Mouse (Mus musculus) embryonic facial prominence, embryonic 10.5 days (tissue): ENCODE data around the gene Atp9a. TPM values are rescaled to one million over a fixed set of nuclear protein-coding genes. Genes with fewer than 3 reads are reported as not detected.
A peak's percentile ranks its signal among the peaks of the same experiment; 100 is the strongest.
"Not testable (repeated sequence)": the region's sequence is repeated elsewhere in the genome, so short reads cannot be mapped to it uniquely, and the experiment has no call there.

Experiments used
- DNase-seq: peaks from one replicate; pipeline ENCODE4 v3.0.0-alpha.2; 2017; ENCODE audit warnings: low spot score
- H3K27ac ChIP-seq: fragments of 300-500 bp; sonication (generic); replicated peaks from 2 replicates; pipeline ENCODE4 v1.5.1; 2016; ENCODE audit warnings: mild to moderate bottlenecking
- H3K27me3 ChIP-seq: fragments of 300-500 bp; sonication (generic); replicated peaks from 2 replicates; pipeline ENCODE4 v1.6.1; 2016; ENCODE audit warnings: low read depth, mild to moderate bottlenecking; ENCODE audit not compliant: poor library complexity, severe bottlenecking
- H3K36me3 ChIP-seq: fragments of 300-500 bp; sonication (generic); replicated peaks from 2 replicates; pipeline ENCODE4 v1.6.1; 2016; ENCODE audit warnings: mild to moderate bottlenecking, moderate library complexity
- H3K4me1 ChIP-seq: fragments of 300-500 bp; sonication (generic); 2 replicates; pipeline ENCODE4 v1.6.1; 2016
- H3K4me3 ChIP-seq: fragments of 300-500 bp; sonication (generic); 2 replicates; pipeline ENCODE4 v1.5.1; 2016; ENCODE audit warnings: mild to moderate bottlenecking, moderate library complexity
- H3K9me3 ChIP-seq: fragments of 300-500 bp; sonication (generic); 2 replicates; pipeline ENCODE4 v1.6.1; 2016; ENCODE audit warnings: mild to moderate bottlenecking
- WGBS: fragments of 180-500 bp; shearing (Covaris S2); methylation state at CpG from one replicate; pipeline ENCODE4 v1.1.7; 2016; 5-methylcytosine and 5-hydroxymethylcytosine counted together
- polyA plus RNA-seq: library from polyadenylated mRNA; unstranded; fragments of >200 nt; fragmentation: Nextera tagmentation; extraction: Ambion mirVana; gene quantifications from 2 replicates; pipeline ENCODE4 v1.2.1, GENCODE M21; 2016

Atp9a gene
- polyA plus RNA-seq, 1 experiment from 2014 or later: 9.4 TPM

DNA sequence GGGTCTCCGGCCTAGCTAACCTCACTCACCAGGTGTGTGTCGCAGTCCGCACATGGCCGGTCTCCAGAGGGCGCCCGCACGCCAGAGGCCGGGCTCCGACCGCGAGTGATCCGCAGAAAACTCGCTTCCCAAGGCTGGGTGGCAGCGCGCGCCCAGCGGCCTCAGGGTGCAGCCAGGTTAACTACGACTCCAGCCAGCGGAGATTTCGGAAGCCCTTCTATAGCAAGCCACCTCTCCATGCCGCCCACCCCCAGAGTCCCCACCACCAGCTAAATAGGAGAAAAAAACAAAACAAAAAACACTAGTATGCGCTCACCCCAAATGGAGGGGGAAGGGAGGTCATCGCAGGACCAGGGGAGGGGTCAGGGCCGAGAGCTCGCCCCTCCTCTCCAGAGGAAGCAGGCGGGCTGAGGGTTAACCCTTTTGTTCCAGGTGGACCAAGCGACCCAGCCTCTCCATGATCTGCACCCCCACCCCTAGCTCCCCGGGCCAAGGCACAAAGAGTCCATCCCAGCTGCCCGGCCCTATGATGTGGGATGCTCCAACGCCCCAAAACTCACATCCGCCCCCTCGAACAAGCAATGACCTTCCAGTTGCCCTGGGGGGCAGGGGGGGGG is 23.0 kb upstream of the Atp9a start:
- peak overlapping the region; percentile 96 for H3K27ac ChIP-seq
- 0% methylated on average over 32 of the region's 32 CpGs for WGBS
- peak overlapping the region; percentile 91 for H3K4me3 ChIP-seq
- peaks cover 28% of the 10 kb centered on the region for H3K27me3 ChIP-seq
- 0 out of 2 replicates have a peak, but pooled peaks cover 5% of the 10 kb centered on the region for H3K36me3 ChIP-seq
- H3K9me3 ChIP-seq: no peaks in the 10 kb centered on the region
- DNase-seq: peak; percentile 89
- peaks cover 58% of the 10 kb centered on the region for H3K4me1 ChIP-seq

DNA sequence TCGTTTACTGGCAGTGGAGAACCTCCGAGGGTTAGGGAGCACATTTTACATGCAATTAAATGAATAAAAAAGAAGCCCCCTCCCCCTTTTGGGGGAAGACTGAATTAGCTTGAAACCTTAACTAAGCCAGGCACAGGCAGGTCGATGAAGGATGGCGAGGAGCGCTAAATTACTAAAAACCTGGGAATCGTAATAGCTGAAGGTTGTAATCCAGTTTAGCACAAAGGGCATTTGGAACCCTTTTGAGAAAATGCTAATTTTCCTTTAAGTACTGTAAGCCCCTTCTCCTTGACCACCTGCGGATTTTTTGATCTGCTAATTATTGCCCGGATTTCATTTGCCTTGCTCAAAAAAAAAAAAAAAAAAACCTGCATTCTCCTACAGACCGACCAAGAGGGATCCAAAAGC is 22.3 kb upstream of the Atp9a start:
- Histone ChIP-seq H3K4me1 (peaks cover 61% of the 10 kb centered on the region), H3K36me3 (peaks cover 11% of the 10 kb centered on the region), H3K27ac (peak overlapping the region; percentile 7; the same call in 1 of the 2 replicates), H3K27me3 (peaks cover 23% of the 10 kb centered on the region), H3K9me3 (no peaks in the 10 kb centered on the region), H3K4me3 (peak overlapping the region; percentile 91)
- no peak for DNase-seq
- WGBS: 4% methylated on average over 9 of the region's 9 CpGs

DNA sequence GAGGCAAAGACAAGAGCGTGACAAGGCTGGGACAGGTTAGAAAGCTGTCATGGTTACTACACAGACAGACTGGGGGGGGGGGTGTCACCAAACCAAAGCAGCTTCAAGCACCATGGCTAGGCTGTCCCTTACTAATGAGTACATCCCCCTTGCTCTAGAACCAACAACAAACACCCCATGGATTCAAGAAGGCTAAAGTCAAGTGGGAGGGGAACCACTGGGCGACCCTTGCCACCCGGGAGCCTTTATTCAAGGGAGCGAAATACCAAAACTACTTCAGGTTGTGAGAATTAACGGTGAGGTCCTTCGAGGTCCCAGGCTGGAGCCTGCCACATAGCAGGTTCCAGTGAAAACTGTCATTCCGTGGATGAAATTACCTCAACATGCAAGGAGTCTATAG is 21.6 kb upstream of the Atp9a start:
- 10% methylated on average over 7 of the region's 7 CpGs for WGBS
- peak overlapping the region; percentile 7; the same call in 1 of the 2 replicates for H3K27ac ChIP-seq
- peaks cover 16% of the 10 kb centered on the region for H3K27me3 ChIP-seq

DNA sequence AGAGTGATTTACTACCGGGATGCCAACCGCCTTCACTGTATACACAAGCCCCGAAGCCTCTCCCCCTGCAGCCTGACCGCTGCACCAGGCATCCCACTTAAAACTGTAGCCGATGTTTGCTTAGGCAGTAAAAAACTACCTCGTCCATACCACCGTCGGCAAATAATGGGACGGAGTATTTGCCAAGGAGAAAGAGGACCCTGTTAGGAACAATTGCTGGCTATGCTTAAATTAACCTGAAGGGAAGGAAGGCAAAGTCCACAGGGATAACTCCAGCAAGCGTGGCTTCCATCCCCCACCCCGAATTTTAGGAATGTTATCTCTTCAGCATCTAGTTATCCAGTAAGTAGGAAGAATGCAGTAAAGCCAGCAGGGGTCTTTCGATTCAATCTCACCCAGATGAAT is 20.2 kb upstream of the Atp9a start:
- H3K27me3 ChIP-seq: peaks cover 4% of the 10 kb centered on the region; the same call in 1 of the 2 replicates
- no peak for DNase-seq
- no peak overlapping the region for H3K27ac ChIP-seq
- no peaks in the 10 kb centered on the region for H3K9me3 ChIP-seq
- H3K4me1 ChIP-seq: peaks cover 50% of the 10 kb centered on the region
- peaks cover 28% of the 10 kb centered on the region for H3K36me3 ChIP-seq
- WGBS: 2% methylated on average over 12 of the region's 12 CpGs
- peak overlapping the region; percentile 91 for H3K4me3 ChIP-seq

More for the DNA sequence above, 21.6 kb upstream of the Atp9a start:
- Histone ChIP-seq H3K36me3 (peaks cover 15% of the 10 kb centered on the region), H3K4me3 (peak overlapping the region; percentile 91), H3K4me1 (peaks cover 60% of the 10 kb centered on the region), H3K9me3 (no peaks in the 10 kb centered on the region)
- no peak for DNase-seq

DNA sequence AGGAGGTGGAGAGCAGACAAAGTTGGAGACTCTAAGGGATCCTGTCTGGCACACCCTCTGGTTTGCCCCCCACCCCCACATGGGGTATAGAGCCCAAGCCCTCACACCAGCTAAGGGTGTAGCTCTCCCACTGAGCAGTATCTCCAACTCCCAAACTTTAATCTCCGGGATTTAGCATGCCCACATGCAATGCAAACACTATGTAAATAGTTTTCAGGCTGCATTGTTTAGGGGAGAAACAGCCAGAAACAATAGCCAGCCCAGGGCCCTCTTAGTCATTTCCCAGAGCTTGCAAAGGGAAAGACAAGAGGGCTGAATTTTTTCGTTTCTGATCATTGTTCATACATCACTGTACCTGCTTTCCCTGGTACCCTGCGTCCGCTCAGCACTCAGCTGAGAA is 19.7 kb upstream of the Atp9a start:
- 0 out of 2 replicates have a peak overlapping the region, but pooled peaks have one; percentile 30 for H3K27ac ChIP-seq
- no peak for DNase-seq
- H3K4me3 ChIP-seq: peak overlapping the region; percentile 91
- 23% methylated on average over 4 of the region's 4 CpGs for WGBS
- peaks cover 33% of the 10 kb centered on the region for H3K36me3 ChIP-seq
- no peaks in the 10 kb centered on the region for H3K9me3 ChIP-seq
- peaks cover 4% of the 10 kb centered on the region; the same call in 1 of the 2 replicates for H3K27me3 ChIP-seq
- H3K4me1 ChIP-seq: peaks cover 50% of the 10 kb centered on the region

DNA sequence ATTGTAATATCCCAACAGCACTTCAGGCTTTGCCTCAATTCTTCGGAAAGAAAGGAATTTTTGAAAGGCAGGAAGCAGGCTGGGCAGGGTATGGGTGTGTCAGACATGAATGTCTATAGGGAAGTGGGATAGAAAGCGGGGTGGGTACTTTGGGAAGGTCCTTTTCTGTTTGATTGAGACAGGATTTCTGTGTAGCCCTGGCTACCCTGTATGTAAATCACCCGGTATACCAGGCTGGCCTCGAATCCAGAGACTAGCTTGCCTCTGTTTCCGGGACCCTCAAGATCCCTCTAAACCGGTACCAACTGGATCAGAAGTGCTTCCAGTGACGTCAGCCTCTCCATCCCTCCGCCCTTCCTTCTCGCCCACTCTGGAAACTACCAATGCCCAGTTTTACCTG is 18.9 kb upstream of the Atp9a start:
- Histone ChIP-seq H3K4me1 (peaks cover 43% of the 10 kb centered on the region), H3K27me3 (peaks cover 4% of the 10 kb centered on the region; the same call in 1 of the 2 replicates), H3K36me3 (peaks cover 41% of the 10 kb centered on the region), H3K4me3 (no peak overlapping the region), H3K27ac (no peak overlapping the region), H3K9me3 (0 out of 2 replicates have a peak, but pooled peaks cover 5% of the 10 kb centered on the region)
- DNase-seq: no peak
- 87% methylated on average over 9 of the region's 9 CpGs for WGBS

DNA sequence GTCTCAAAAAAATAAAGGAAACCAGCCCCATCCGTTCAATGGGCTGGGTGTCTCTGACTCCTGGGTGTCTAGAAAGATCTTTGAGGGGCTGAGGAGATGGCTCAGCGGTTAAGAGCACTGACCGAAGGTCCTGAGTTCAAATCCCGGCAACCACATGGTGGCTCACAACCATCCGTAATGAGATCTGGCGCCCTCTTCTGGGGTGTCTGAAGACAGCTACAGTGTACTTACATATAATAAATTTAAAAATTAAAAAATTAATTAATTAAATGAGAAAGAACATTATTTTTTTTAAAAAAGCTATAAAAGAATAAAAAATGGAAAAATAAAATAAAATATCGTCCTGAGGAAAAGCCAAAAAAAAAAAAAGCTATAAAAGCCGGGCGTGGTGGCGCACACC is 2.2 kb upstream of the Atp9a start:
- Histone ChIP-seq H3K4me1 (peaks cover 14% of the 10 kb centered on the region), H3K36me3 (peaks cover 29% of the 10 kb centered on the region)
- DNase-seq, H3K4me3 ChIP-seq, H3K9me3 ChIP-seq, H3K27me3 ChIP-seq, H3K27ac ChIP-seq: not testable (repeated sequence)
- 93% methylated on average over 10 of the region's 10 CpGs for WGBS

DNA sequence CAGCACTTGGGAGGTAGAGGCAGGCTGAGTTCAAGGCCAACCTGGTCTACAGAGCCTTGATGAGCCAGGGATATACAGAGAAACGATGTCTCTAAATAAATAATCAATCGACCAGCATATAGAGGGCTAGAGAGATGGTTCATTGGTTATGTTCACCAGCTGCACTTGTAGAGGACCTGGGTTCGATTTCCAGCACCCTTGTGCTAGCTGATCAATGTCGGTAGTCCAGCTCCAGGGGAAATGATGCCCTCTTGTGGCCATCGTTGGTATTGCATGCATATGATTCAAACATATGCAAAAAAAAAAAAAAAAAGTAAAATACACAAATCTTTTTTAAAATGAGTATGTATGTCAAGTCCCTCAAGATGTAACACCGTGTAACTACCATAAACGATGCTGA is 440 bp upstream of the Atp9a start:
- 0 out of 2 replicates have a peak, but pooled peaks cover 4% of the 10 kb centered on the region for H3K9me3 ChIP-seq
- peaks cover 11% of the 10 kb centered on the region for H3K36me3 ChIP-seq
- WGBS: 20% methylated on average over 7 of the region's 7 CpGs
- peak overlapping the region; percentile 89 for H3K4me3 ChIP-seq
- peak; percentile 56 for DNase-seq
- peaks cover 20% of the 10 kb centered on the region for H3K4me1 ChIP-seq
- H3K27ac ChIP-seq: no peak overlapping the region
- no peaks in the 10 kb centered on the region for H3K27me3 ChIP-seq

DNA sequence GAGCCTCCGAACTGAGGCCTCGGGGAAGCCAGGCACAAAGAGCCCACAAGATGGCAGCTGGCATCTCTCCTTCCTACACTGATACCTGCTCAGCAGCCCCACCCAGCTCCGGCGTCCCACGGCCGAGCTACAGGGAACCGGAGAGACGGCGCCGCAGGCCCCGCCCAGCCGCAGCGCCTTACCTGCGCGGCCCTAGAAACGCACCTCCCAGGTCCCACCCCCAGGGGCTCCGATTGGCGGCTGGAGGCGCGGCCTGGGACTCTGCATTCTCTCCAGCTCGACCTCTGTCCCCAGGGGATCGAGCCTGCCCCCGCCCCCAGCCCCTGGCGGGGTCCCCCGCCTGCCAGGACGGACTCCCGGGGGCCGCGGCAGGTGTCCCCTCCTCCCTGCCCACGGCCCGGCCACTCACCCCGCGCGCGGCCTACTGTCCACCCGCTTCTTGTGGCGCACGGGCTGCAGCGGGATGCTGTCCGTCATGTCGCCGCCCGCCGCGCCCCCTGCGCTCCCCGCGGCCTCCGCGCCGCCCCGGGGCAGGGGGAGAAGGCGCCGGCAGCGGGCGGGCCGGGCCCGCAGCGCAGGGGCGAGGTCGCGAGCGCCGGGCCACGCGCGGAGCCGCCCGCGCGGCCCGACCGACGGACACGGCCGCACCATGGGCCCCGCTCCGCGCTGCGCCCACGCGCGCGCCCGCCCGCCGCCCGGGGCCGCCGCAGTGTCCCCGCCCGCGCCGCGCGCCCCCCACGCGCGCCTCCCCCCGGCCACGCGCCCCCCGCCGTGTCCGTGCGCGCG is 743 bp downstream of the Atp9a start:
- Histone ChIP-seq H3K27ac (peak overlapping the region; percentile 90), H3K36me3 (no peaks in the 10 kb centered on the region), H3K9me3 (0 out of 2 replicates have a peak, but pooled peaks cover 4% of the 10 kb centered on the region), H3K4me3 (peak overlapping the region; percentile 89), H3K27me3 (no peaks in the 10 kb centered on the region), H3K4me1 (peaks cover 20% of the 10 kb centered on the region)
- WGBS: 5% methylated on average over 101 of the region's 108 CpGs
- DNase-seq: peak; percentile 87

DNA sequence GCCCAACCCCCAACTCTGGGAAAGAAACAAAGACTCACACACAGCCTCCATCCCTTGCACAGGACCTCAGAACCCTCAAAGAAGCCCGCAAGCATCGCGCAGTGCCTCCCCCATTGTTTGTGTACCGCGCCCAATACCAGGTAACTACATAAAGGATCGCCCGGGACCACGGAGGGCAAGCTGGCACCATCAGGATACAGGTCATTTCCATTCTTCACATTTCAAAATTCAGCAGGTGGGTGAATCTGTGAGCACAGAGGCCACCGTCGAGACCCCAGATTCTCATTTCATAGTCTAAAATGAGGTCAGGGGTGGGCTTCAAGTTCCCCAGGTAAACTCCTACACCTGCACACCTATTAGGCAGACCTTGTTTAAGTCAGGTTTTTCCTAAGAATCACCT is 1.7 kb downstream of the Atp9a start:
- Histone ChIP-seq H3K4me1 (peaks cover 20% of the 10 kb centered on the region), H3K9me3 (0 out of 2 replicates have a peak, but pooled peaks cover 4% of the 10 kb centered on the region), H3K27ac (peak overlapping the region; percentile 90; the same call in 1 of the 2 replicates), H3K36me3 (no peaks in the 10 kb centered on the region), H3K27me3 (no peaks in the 10 kb centered on the region), H3K4me3 (peak overlapping the region; percentile 89)
- no peak for DNase-seq
- 87% methylated on average over 10 of the region's 10 CpGs for WGBS

DNA sequence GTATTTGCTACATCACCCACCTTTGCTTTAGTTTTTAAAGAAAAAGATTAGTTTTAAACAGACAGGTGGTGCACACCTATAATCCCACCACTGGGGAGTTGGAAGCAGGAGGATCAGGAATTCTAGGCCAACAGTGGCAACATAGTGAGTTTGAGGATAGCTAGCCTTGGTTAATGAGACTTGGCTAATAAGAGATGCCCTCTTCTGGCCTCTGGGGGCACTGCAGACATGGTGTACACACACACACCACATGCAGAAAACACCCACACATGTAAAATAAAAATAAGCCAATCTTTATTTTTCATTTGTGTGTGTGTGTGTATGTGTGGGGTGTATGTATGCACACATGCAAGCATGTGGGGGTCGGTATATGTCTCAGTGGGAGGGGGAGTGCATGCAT is 3.4 kb downstream of the Atp9a start:
- H3K27ac ChIP-seq: no peak overlapping the region
- H3K4me3 ChIP-seq: no peak overlapping the region
- 0 out of 2 replicates have a peak, but pooled peaks cover 4% of the 10 kb centered on the region for H3K9me3 ChIP-seq
- no peaks in the 10 kb centered on the region for H3K36me3 ChIP-seq
- no peaks in the 10 kb centered on the region for H3K27me3 ChIP-seq
- DNase-seq: no peak
- 91% methylated on average over 1 of the region's 1 CpGs for WGBS
- peaks cover 25% of the 10 kb centered on the region for H3K4me1 ChIP-seq

DNA sequence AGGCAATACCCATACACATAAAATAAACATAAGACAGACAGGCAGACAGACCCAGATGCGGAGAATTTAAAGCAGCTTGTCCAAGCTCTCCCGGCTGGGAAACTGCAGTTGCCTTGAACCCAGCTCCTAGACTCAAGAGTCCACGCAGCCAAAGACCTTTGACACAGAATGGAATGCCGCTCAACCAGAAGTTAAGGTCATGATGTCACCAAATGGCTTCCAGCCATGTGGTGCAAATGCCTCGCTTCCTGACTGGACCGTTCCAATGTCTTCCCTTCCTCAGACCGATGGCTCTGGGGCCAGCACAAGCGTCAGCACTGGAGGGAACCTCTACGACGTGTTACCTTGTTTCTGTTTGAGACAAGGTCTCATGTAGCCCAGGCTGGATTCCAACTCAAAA is 4.3 kb downstream of the Atp9a start:
- no peak for DNase-seq
- H3K27ac ChIP-seq: no peak overlapping the region
- H3K4me3 ChIP-seq: no peak overlapping the region
- H3K9me3 ChIP-seq: 0 out of 2 replicates have a peak, but pooled peaks cover 4% of the 10 kb centered on the region
- H3K4me1 ChIP-seq: peaks cover 28% of the 10 kb centered on the region
- H3K36me3 ChIP-seq: no peaks in the 10 kb centered on the region
- H3K27me3 ChIP-seq: no peaks in the 10 kb centered on the region
- 65% methylated on average over 10 of the region's 10 CpGs for WGBS
